Mouse (Mus musculus) midbrain, embryonic 11.5 days (tissue): Measurements from ENCODE around the gene Intu. TPM values are rescaled to one million over a fixed set of nuclear protein-coding genes. Genes with fewer than 3 reads are reported as not detected.
A peak's percentile ranks its signal among the peaks of the same experiment; 100 is the strongest.

Experiments
- ATAC-seq: fragments of 200-750 bp; cut with Nextera tagmentation; 2 replicates; pipeline ENCODE4 v1.8.0; 2017; ENCODE audit warnings: moderate TSS enrichment, moderate library complexity; ENCODE audit not compliant: low FRiP score
- DNase-seq: peaks from one replicate; pipeline ENCODE4 v3.0.0; 2015; ENCODE audit warnings: low spot score; ENCODE audit errors: missing footprints
- H3K27ac ChIP-seq: fragments of 300-500 bp; sonication (generic); 2 replicates; pipeline ENCODE4 v1.5.1; 2014; ENCODE audit warnings: low read depth, low read length
- H3K27me3 ChIP-seq: fragments of 300-500 bp; sonication (generic); 2 replicates; pipeline ENCODE4 v1.6.1; 2014; ENCODE audit warnings: mild to moderate bottlenecking, low read length, moderate library complexity, mixed read lengths; ENCODE audit not compliant: control insufficient read depth, insufficient read depth
- H3K36me3 ChIP-seq: fragments of 300-500 bp; sonication (generic); 2 replicates; pipeline ENCODE4 v1.6.1; 2014; ENCODE audit warnings: mild to moderate bottlenecking, low read length, moderate library complexity, mixed read lengths; ENCODE audit not compliant: control insufficient read depth, insufficient read depth
- H3K4me1 ChIP-seq: fragments of 300-500 bp; sonication (generic); 2 replicates; pipeline ENCODE4 v1.6.1; 2014; ENCODE audit warnings: low read length; ENCODE audit not compliant: control insufficient read depth, insufficient read depth
- H3K4me2 ChIP-seq: fragments of 300-500 bp; sonication (generic); 2 replicates; pipeline ENCODE4 v1.6.1; 2014; ENCODE audit warnings: mild to moderate bottlenecking, moderate library complexity
- H3K4me3 ChIP-seq: fragments of 300-500 bp; sonication (generic); 2 replicates; pipeline ENCODE4 v1.5.1; 2014; ENCODE audit warnings: low read depth, low read length
- H3K9ac ChIP-seq: fragments of 300-500 bp; sonication (generic); 2 replicates; pipeline ENCODE4 v1.6.1; 2014; ENCODE audit warnings: low read length
- H3K9me3 ChIP-seq: fragments of 300-500 bp; sonication (generic); 2 replicates; pipeline ENCODE4 v1.6.1; 2016; ENCODE audit warnings: low read length; ENCODE audit not compliant: control insufficient read depth
- WGBS: fragments of 180-500 bp; shearing (Covaris S2); extraction: QIAGEN DNeasy Blood & Tissue Kit; methylation state at CpG from one replicate; pipeline ENCODE4 v1.1.7; 2014; 5-methylcytosine and 5-hydroxymethylcytosine counted together
- polyA plus RNA-seq: library from polyadenylated mRNA; unstranded; fragments of >200 nt; fragmentation: Nextera tagmentation; extraction: Ambion mirVana; gene quantifications from 2 replicates; pipeline ENCODE4 v1.2.1, GENCODE M21; 2014

Gene Intu
- polyA plus RNA-seq, 1 experiment from 2014 or later = 7.8 TPM

- H3K4me3 ChIP-seq = no peak overlapping the region
- H3K4me2 ChIP-seq = peak overlapping the region; percentile 17; the same call in 1 of the 2 replicates
- peak; percentile 91 for DNase-seq
- H3K27ac ChIP-seq = peak overlapping the region; percentile 48; the same call in 1 of the 2 replicates
- ATAC-seq = peak; percentile 77
- 12% methylated on average over 9 of the region's 9 CpGs for WGBS
- no peaks in the 10 kb centered on the region for H3K9me3 ChIP-seq
- no peak overlapping the region for H3K9ac ChIP-seq
- peaks cover 36% of the 10 kb centered on the region for H3K4me1 ChIP-seq
- no peaks in the 10 kb centered on the region for H3K36me3 ChIP-seq
- no peaks in the 10 kb centered on the region for H3K27me3 ChIP-seq
Measured at GRCm38 (mm10) chr3:40686836-40687235, 155.8 kb downstream of the Intu start.

DNA sequence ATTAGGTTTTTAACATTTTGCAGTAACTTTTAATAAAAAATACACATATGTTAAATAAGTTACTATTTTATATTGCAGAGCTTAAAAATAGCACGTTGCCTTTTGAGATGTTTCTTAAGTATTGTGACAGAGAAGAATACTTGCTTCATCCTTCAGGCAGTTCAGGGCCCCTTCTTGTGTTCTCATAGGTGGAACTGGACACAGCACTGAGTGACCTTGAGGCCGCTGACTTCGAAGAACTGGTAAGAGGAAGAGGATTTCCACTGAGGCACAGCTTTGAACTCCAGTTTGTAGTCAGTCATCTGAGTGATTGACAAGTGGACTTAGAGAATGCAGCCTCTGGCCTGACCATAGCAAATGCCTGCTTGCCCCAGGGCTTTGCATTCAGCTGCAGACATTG, 156.5 kb downstream of the Intu start:
- Histone ChIP-seq H3K27me3 (no peaks in the 10 kb centered on the region), H3K9me3 (no peaks in the 10 kb centered on the region), H3K27ac (no peak overlapping the region), H3K4me2 (no peak overlapping the region), H3K4me3 (no peak overlapping the region), H3K9ac (no peak overlapping the region), H3K4me1 (peaks cover 33% of the 10 kb centered on the region), H3K36me3 (no peaks in the 10 kb centered on the region)
- 32% methylated on average over 3 of the region's 3 CpGs for WGBS
- DNase-seq (no peak), ATAC-seq (peak; percentile 30; the same call in 1 of the 2 replicates)

DNA sequence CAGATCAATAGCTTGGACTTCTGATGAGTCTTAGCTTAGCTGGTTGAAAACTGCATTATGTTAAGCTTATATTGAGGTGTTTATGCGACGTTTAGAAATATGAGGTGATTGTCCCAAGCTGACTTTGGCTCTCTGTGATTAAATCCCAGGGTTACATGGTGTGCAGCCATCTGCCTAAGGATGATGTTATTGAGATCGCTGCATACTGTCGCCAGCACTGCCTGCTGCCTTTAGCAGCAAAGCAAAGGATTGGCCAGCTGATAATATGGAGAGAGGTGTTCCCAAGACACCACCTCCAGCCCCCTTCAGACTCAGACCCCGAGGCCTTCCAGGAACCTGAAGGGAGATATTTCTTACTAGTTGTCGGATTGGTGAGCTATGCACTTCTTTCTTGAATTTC, 160.5 kb downstream of the Intu start:
- Histone ChIP-seq H3K27me3 (no peaks in the 10 kb centered on the region), H3K27ac (no peak overlapping the region), H3K36me3 (no peaks in the 10 kb centered on the region), H3K4me3 (no peak overlapping the region), H3K4me2 (no peak overlapping the region), H3K9ac (no peak overlapping the region), H3K9me3 (no peaks in the 10 kb centered on the region), H3K4me1 (peaks cover 18% of the 10 kb centered on the region)
- 72% methylated on average over 6 of the region's 6 CpGs for WGBS
- no peak for DNase-seq
- peak; percentile 23; the same call in 1 of the 2 replicates for ATAC-seq

DNA sequence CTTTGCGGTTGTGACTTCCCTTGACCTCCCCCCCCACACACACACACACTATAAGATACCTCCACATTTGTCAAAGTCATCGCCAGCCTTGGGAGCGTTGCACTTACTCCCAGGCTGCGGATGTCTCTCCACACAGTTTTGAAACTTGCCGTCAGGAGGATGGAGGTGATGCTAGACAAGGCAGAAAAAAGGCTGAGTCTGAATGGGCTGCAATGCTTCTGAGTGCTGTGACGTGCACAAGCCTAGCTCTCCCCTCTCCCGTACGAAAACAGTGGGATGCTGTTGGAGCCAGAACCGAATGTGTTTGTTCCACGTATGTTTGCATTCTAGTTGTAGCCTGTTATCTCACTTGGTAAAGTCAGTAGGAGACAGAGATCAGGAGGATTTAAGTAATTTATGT, 162.3 kb downstream of the Intu start:
- Histone ChIP-seq H3K4me1 (0 out of 2 replicates have a peak, but pooled peaks cover 3% of the 10 kb centered on the region), H3K4me3 (no peak overlapping the region), H3K9ac (no peak overlapping the region), H3K4me2 (no peak overlapping the region), H3K9me3 (no peaks in the 10 kb centered on the region), H3K36me3 (no peaks in the 10 kb centered on the region), H3K27ac (no peak overlapping the region), H3K27me3 (no peaks in the 10 kb centered on the region)
- no peak for DNase-seq
- WGBS = 80% methylated on average over 10 of the region's 10 CpGs
- ATAC-seq = no peak

GRCm38 (mm10) chr3:40693960-40694359, 162.9 kb downstream of the Intu start:
- Histone ChIP-seq H3K36me3 (no peaks in the 10 kb centered on the region), H3K27ac (no peak overlapping the region), H3K9ac (no peak overlapping the region), H3K4me3 (no peak overlapping the region), H3K4me2 (no peak overlapping the region), H3K27me3 (no peaks in the 10 kb centered on the region), H3K4me1 (0 out of 2 replicates have a peak, but pooled peaks cover 3% of the 10 kb centered on the region), H3K9me3 (no peaks in the 10 kb centered on the region)
- WGBS = 90% methylated on average over 7 of the region's 7 CpGs
- no peak for DNase-seq
- no peak for ATAC-seq

DNA sequence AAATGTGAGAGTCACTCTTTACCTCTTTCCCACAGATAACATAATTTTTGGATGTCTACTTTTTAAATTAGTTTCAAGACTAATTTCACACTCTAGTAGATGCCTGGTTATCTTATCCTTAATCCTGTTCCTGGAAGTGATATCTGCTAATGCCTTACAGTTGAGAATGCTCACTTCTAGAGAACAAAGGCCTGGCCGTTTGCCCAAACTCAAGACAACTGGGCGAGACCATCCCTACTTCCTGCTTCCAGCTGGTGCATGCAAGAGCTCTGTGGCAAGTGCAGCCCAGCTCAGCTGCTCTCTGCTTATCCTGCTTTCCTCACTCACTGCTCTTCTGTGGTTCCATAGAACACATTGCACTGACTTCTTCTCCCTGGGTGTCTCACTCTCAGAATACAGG, 163.4 kb downstream of the Intu start:
- Histone ChIP-seq H3K4me1 (0 out of 2 replicates have a peak, but pooled peaks cover 3% of the 10 kb centered on the region), H3K27ac (no peak overlapping the region), H3K36me3 (no peaks in the 10 kb centered on the region), H3K9ac (no peak overlapping the region), H3K27me3 (no peaks in the 10 kb centered on the region), H3K9me3 (no peaks in the 10 kb centered on the region), H3K4me3 (no peak overlapping the region), H3K4me2 (no peak overlapping the region)
- ATAC-seq = no peak
- DNase-seq = no peak
- WGBS = 75% methylated on average over 2 of the region's 2 CpGs

DNA sequence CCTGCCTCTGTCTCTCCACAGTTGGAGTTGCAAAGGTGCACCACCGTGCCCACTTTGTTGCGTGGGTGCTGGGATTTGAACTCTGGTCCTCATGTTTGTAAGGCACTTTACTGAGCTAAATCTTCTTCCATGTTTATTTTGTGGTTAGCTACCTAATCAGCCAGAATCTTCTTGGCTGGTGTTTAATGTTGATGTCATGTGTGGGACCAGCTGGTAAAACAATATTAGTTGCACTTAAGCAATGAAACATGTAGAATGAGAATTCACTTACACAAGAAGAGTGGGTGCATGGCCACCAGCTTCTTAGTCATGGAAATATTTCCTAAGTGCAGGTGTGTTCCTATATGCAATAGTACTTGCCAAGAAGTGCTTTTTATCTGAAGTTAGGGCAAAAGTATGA, 164.1 kb downstream of the Intu start:
- Histone ChIP-seq H3K4me3 (no peak overlapping the region), H3K27me3 (no peaks in the 10 kb centered on the region), H3K4me1 (0 out of 2 replicates have a peak, but pooled peaks cover 3% of the 10 kb centered on the region), H3K9ac (no peak overlapping the region), H3K36me3 (no peaks in the 10 kb centered on the region; the same call in 1 of the 2 replicates), H3K27ac (no peak overlapping the region), H3K9me3 (no peaks in the 10 kb centered on the region), H3K4me2 (no peak overlapping the region)
- DNase-seq = no peak
- WGBS = 91% methylated on average over 2 of the region's 2 CpGs
- ATAC-seq = no peak

- DNase-seq (no peak), ATAC-seq (no peak)
- H3K36me3 ChIP-seq = no peaks in the 10 kb centered on the region; the same call in 1 of the 2 replicates
- H3K27ac ChIP-seq = no peak overlapping the region
- no peak overlapping the region for H3K4me2 ChIP-seq
- no peaks in the 10 kb centered on the region for H3K27me3 ChIP-seq
- H3K9ac ChIP-seq = no peak overlapping the region
- no peaks in the 10 kb centered on the region for H3K9me3 ChIP-seq
- no peaks in the 10 kb centered on the region for H3K4me1 ChIP-seq
- 88% methylated on average over 3 of the region's 3 CpGs for WGBS
- no peak overlapping the region for H3K4me3 ChIP-seq
Measured at GRCm38 (mm10) chr3:40698834-40699233, 167.7 kb downstream of the Intu start.

DNA sequence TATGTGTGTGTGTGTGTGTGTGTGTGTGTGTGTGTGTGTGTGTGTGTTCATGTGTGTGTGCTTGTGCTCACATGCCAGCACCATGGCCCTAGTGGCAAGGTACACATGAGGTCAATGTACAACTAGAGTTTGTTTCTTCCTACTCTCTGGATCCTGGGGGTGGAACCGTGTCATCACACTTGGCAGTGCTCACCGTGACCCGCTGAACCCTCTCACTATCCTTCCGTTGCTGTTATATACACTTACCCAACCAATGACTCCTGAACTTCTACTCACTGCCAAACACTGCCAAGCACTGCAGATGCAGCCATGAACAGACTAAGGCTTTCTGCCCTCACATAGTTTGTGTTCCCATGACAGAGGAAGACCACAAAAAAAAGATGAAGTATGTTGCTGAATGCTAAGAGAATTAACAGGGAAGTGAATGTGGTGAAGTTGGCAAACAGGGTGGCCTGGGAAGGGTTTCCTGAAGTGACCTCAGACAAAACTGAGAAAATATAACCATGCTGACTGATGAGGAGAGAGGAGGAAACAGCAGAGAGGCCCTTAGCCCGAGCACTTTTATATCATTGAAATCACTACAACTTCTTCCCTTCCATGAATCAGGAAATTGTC, 173.8 kb downstream of the Intu start:
- Histone ChIP-seq H3K4me2 (no peak overlapping the region), H3K36me3 (no peaks in the 10 kb centered on the region; the same call in 1 of the 2 replicates), H3K4me3 (no peak overlapping the region), H3K9me3 (no peaks in the 10 kb centered on the region), H3K4me1 (no peaks in the 10 kb centered on the region), H3K27me3 (no peaks in the 10 kb centered on the region), H3K27ac (no peak overlapping the region), H3K9ac (no peak overlapping the region)
- WGBS = 90% methylated on average over 5 of the region's 5 CpGs
- no peak for ATAC-seq
- DNase-seq = no peak
